Mouse (Mus musculus): ENCODE data around the gene Gar1. TPM values are rescaled to one million over a fixed set of nuclear protein-coding genes. Genes with fewer than 3 reads are reported as not detected.

Gene Gar1
- polyA plus RNA-seq (2014; fragmentation: Illumina TruSeq; extraction: RNeasy Lipid Tissue Mini Kit (QIAGEN cat#74804); ENCODE audit: insufficient read depth, low read depth, low replicate concordance): 33.0 TPM

GRCm38 (mm10) chr3:129831035-129831568 lies at the start of gene Gar1:
Gene Gar1, minus strand, starts transcription at chr3:129831396.

GRCm38 (mm10) chr3:129878405-129879021 lies 47.3 kb upstream of the Gar1 start, which contains the start of gene Pla2g12a:
Gene Pla2g12a, plus strand, starts transcription at chr3:129878606.

GRCm38 (mm10) chr3:129835388-129835934 lies 4.3 kb upstream of the Gar1 start, which contains the start of gene Cfi:
Gene Cfi, plus strand, starts transcription at chr3:129835884.

GRCm38 (mm10) chr3:129822206-129822775 lies 8.9 kb downstream of the Gar1 start, which contains the start of gene Rrh:
Gene Rrh, minus strand, starts transcription at chr3:129822587.

GRCm38 (mm10) chr3:129803765-129804164 lies 27.4 kb downstream of the Gar1 start, which contains the start of gene Lrit3:
Gene Lrit3, minus strand, starts transcription at chr3:129804030.

Other genes starting within 250 kb of the Gar1 start
- 0.54 TPM for gene Egf, start 76.1 kb downstream of the Gar1 start, polyA plus RNA-seq (2014; fragmentation: Illumina TruSeq; extraction: RNeasy Lipid Tissue Mini Kit (QIAGEN cat#74804); ENCODE audit: insufficient read depth, low read depth, low replicate concordance)
- gene Lrit3, start 27.4 kb downstream of the Gar1 start, polyA plus RNA-seq (2014; fragmentation: Illumina TruSeq; extraction: RNeasy Lipid Tissue Mini Kit (QIAGEN cat#74804); ENCODE audit: insufficient read depth, low read depth, low replicate concordance): not detected
- gene Rrh, start 8.8 kb downstream of the Gar1 start, polyA plus RNA-seq (2014; fragmentation: Illumina TruSeq; extraction: RNeasy Lipid Tissue Mini Kit (QIAGEN cat#74804); ENCODE audit: insufficient read depth, low read depth, low replicate concordance): not detected
- gene Cfi, start 4.5 kb upstream of the Gar1 start, polyA plus RNA-seq (2014; fragmentation: Illumina TruSeq; extraction: RNeasy Lipid Tissue Mini Kit (QIAGEN cat#74804); ENCODE audit: insufficient read depth, low read depth, low replicate concordance): 0.43 TPM
- 19.5 TPM for gene Pla2g12a, start 47.2 kb upstream of the Gar1 start, polyA plus RNA-seq (2014; fragmentation: Illumina TruSeq; extraction: RNeasy Lipid Tissue Mini Kit (QIAGEN cat#74804); ENCODE audit: insufficient read depth, low read depth, low replicate concordance)
- gene Casp6, start 70.0 kb upstream of the Gar1 start, polyA plus RNA-seq (2014; fragmentation: Illumina TruSeq; extraction: RNeasy Lipid Tissue Mini Kit (QIAGEN cat#74804); ENCODE audit: insufficient read depth, low read depth, low replicate concordance): 30.2 TPM
- gene Mcub, start 138.8 kb upstream of the Gar1 start, polyA plus RNA-seq (2014; fragmentation: Illumina TruSeq; extraction: RNeasy Lipid Tissue Mini Kit (QIAGEN cat#74804); ENCODE audit: insufficient read depth, low read depth, low replicate concordance): 11.8 TPM
- 27.1 TPM for gene Sec24b, start 230.2 kb upstream of the Gar1 start, polyA plus RNA-seq (2014; fragmentation: Illumina TruSeq; extraction: RNeasy Lipid Tissue Mini Kit (QIAGEN cat#74804); ENCODE audit: insufficient read depth, low read depth, low replicate concordance)